Mouse (Mus musculus): ENCODE data around the gene Phlda2. TPM values are rescaled to one million over a fixed set of nuclear protein-coding genes. Genes with fewer than 3 reads are reported as not detected.
A peak's percentile ranks its signal among the peaks of the same experiment; 100 is the strongest.

The Phlda2 gene
- polyA plus RNA-seq, 1 experiment from 2014 or later, result 7.3 TPM

DNA sequence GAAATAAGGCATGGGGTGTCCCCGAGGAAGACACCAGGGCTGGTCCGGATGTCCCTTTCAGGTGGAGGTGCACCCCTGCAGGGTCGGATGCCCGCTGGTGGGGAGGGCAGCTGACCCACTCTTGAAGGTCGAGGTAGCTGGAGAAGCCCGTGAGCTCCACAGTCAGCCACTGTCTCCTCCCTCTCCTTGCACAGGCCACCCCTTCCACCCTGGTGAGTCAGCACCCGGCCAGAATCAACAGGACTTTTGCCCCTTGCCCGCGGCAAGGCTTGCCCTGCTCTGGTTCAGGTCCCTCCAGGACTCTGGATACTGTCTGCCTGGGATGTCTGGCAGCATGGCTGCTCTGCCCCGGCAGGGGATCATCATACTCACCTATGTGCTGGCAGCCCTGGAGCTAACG lies 27.1 kb downstream of the Phlda2 start:
- H3K9me3 ChIP-seq, result no peaks in the 10 kb centered on the region
- no peaks in the 10 kb centered on the region for H3K4me1 ChIP-seq
- 76% methylated on average over 11 of the region's 11 CpGs for WGBS
- no peak overlapping the region for H3K27ac ChIP-seq
- no peak overlapping the region for H3K4me2 ChIP-seq (replicated peaks)
- no peaks in the 10 kb centered on the region for H3K36me3 ChIP-seq
- ATAC-seq (ENCODE audit: insufficient number of reproducible peaks, insufficient read depth, low FRiP score, low TSS enrichment), result no peak
- H3K4me3 ChIP-seq, result no peak overlapping the region
- H3K9ac ChIP-seq, result no peak overlapping the region
- H3K27me3 ChIP-seq, result 0 out of 2 replicates have a peak, but pooled peaks cover 3% of the 10 kb centered on the region

GRCm38 (mm10) chr7:143474811-143475210 lies 28.1 kb downstream of the Phlda2 start:
- Histone ChIP-seq H3K9ac (no peak overlapping the region), H3K27ac (no peak overlapping the region), H3K9me3 (no peaks in the 10 kb centered on the region), H3K4me2 (replicated peaks) (no peak overlapping the region), H3K27me3 (0 out of 2 replicates have a peak, but pooled peaks cover 3% of the 10 kb centered on the region), H3K36me3 (no peaks in the 10 kb centered on the region), H3K4me1 (no peaks in the 10 kb centered on the region), H3K4me3 (no peak overlapping the region)
- 30% methylated on average over 10 of the region's 10 CpGs for WGBS
- ATAC-seq (ENCODE audit: insufficient number of reproducible peaks, insufficient read depth, low FRiP score, low TSS enrichment), result no peak

GRCm38 (mm10) chr7:143473347-143474101 lies 29.4 kb downstream of the Phlda2 start, which contains the start of gene Slc22a18:
Slc22a18 (plus strand) TSS chr7:143473736.
- Histone ChIP-seq H3K4me1 (no peaks in the 10 kb centered on the region), H3K9me3 (no peaks in the 10 kb centered on the region), H3K4me2 (replicated peaks) (peak within 1 kb of the TSS; percentile 23; the same call in 1 of the 2 replicates), H3K36me3 (no peaks in the 10 kb centered on the region), H3K27me3 (0 out of 2 replicates have a peak, but pooled peaks cover 3% of the 10 kb centered on the region), H3K27ac (no peak within 1 kb of the TSS), H3K9ac (no peak within 1 kb of the TSS), H3K4me3 (no peak within 1 kb of the TSS)
- WGBS, result 36% methylated on average over 4 of the region's 4 CpGs
- no peak for ATAC-seq (ENCODE audit: insufficient number of reproducible peaks, insufficient read depth, low FRiP score, low TSS enrichment)

GRCm38 (mm10) chr7:143469946-143470345 lies 33.0 kb downstream of the Phlda2 start:
- WGBS, result 19% methylated on average over 8 of the region's 8 CpGs
- no peak overlapping the region for H3K27ac ChIP-seq
- H3K4me1 ChIP-seq, result peaks cover 20% of the 10 kb centered on the region
- H3K4me3 ChIP-seq, result no peak overlapping the region
- H3K9ac ChIP-seq, result no peak overlapping the region
- H3K9me3 ChIP-seq, result no peaks in the 10 kb centered on the region
- H3K27me3 ChIP-seq, result 0 out of 2 replicates have a peak, but pooled peaks cover 3% of the 10 kb centered on the region
- no peaks in the 10 kb centered on the region for H3K36me3 ChIP-seq
- ATAC-seq (ENCODE audit: insufficient number of reproducible peaks, insufficient read depth, low FRiP score, low TSS enrichment), result no peak
- no peak overlapping the region for H3K4me2 ChIP-seq (replicated peaks)

DNA sequence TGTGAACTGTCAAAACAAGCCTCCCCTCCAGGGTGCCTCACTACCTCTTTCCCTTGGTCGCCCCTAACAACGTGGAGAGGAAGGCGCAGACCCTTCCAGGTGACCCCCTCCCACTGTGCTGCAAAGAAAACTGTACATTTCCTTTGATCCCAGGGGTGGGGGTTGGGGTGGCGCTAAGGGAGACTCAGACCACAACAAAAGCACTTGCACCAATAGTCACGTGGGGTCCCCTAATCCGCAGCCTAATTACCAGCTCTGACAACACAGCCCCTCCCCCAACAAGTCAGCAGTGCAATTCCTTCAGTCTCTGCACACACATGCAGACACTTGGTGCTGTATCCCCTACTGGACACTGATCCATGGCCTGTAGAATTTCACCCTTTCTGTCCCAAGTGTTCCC lies 35.2 kb downstream of the Phlda2 start:
- H3K9me3 ChIP-seq, result no peaks in the 10 kb centered on the region
- ATAC-seq (ENCODE audit: insufficient number of reproducible peaks, insufficient read depth, low FRiP score, low TSS enrichment), result no peak
- peaks cover 29% of the 10 kb centered on the region for H3K4me1 ChIP-seq
- 0 out of 2 replicates have a peak overlapping the region, but pooled peaks have one; percentile 7 for H3K27ac ChIP-seq
- WGBS, result 13% methylated on average over 6 of the region's 6 CpGs
- H3K4me2 ChIP-seq (replicated peaks), result no peak overlapping the region
- H3K36me3 ChIP-seq, result no peaks in the 10 kb centered on the region
- H3K27me3 ChIP-seq, result no peaks in the 10 kb centered on the region
- no peak overlapping the region for H3K4me3 ChIP-seq
- no peak overlapping the region for H3K9ac ChIP-seq

- no peak overlapping the region; the same call in 1 of the 2 replicates for H3K4me2 ChIP-seq (replicated peaks)
- H3K27me3 ChIP-seq, result no peaks in the 10 kb centered on the region
- 33% methylated on average over 14 of the region's 14 CpGs for WGBS
- H3K27ac ChIP-seq, result peak overlapping the region; percentile 80; the same call in 1 of the 2 replicates
- no peak for ATAC-seq (ENCODE audit: insufficient number of reproducible peaks, insufficient read depth, low FRiP score, low TSS enrichment)
- H3K9me3 ChIP-seq, result peaks cover under 1% of the 10 kb centered on the region; the same call in 1 of the 2 replicates
- no peak overlapping the region for H3K9ac ChIP-seq
- peaks cover 35% of the 10 kb centered on the region for H3K4me1 ChIP-seq
- H3K36me3 ChIP-seq, result no peaks in the 10 kb centered on the region
- no peak overlapping the region for H3K4me3 ChIP-seq
Measured at GRCm38 (mm10) chr7:143466099-143466677, 36.8 kb downstream of the Phlda2 start.

DNA sequence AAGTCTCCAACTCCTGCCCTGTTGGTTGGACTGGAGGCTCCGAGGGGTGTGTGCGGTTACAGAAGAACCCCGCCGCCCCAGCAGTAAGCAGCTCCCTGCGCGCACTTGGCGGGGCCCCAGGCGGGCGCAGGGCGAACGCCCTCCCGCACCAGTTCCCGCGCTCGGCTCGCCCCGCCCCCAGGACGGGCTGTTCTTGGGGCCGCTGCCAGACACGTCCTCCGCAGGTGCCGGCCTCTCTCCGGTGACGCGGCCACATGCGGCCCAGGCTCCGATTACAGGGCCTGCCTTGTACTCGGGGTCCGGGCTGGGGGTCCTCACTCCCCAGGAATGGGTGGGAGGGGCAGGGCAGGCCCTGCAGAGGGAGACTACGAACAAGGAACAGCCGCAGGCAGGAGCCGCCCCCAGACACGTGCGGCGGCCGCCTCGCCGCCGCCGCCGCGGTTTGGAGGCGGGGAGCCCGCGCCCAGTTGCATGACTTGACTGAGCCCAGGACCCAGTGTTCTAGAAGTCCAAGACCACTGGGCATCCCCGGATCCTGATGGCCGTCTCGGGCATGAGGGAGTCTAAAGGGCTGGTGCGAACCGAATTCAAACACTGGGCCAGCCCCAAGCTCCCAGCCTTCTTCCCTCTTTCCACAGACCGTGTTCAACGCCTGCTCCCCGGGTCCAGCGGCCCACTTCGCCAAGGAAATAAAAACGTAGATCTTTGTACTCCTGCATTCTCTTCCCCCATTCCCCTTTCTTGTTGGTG lies 38.0 kb downstream of the Phlda2 start:
- peak overlapping the region; percentile 31 for H3K9ac ChIP-seq
- H3K27me3 ChIP-seq, result no peaks in the 10 kb centered on the region
- peak overlapping the region; percentile 17 for H3K4me3 ChIP-seq
- H3K36me3 ChIP-seq, result no peaks in the 10 kb centered on the region
- WGBS, result 20% methylated on average over 56 of the region's 56 CpGs
- ATAC-seq (ENCODE audit: insufficient number of reproducible peaks, insufficient read depth, low FRiP score, low TSS enrichment), result peak; percentile 31
- H3K27ac ChIP-seq, result peak overlapping the region; percentile 80
- peaks cover 12% of the 10 kb centered on the region for H3K9me3 ChIP-seq
- peaks cover 35% of the 10 kb centered on the region for H3K4me1 ChIP-seq
- peak overlapping the region; percentile 44 for H3K4me2 ChIP-seq (replicated peaks)

DNA sequence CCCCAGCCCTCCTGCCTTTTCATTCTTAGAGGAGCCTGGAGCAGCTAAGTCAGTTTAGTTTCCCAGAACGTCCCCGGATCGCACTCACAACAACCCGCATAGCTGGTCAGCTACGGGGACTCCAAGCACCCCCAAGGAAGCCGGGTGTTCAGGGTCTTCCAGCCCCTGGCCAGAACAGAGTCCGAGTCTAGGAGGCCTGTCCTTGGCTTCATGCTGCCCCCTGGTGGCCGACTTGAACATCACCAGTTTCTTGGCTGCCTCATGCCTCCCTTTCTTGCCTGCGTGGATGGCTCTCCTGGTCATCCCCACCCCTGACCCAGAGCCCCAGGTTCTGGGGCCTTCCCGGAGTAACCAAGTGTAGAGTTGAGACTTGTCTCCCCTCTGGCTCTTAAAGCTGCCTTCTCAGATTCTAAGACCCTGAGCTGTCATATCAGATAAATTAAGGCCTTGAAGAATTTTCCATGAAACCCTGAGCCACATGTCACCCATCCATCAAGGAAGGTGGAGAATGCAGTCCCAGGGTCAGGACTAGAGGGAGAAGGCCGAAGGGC lies 39.0 kb downstream of the Phlda2 start:
- H3K4me1 ChIP-seq, result peaks cover 35% of the 10 kb centered on the region
- no peak overlapping the region for H3K4me3 ChIP-seq
- 28% methylated on average over 11 of the region's 11 CpGs for WGBS
- H3K9me3 ChIP-seq, result peaks cover 23% of the 10 kb centered on the region
- peak overlapping the region; percentile 80 for H3K27ac ChIP-seq
- H3K36me3 ChIP-seq, result 0 out of 2 replicates have a peak, but pooled peaks cover 3% of the 10 kb centered on the region
- H3K9ac ChIP-seq, result 0 out of 2 replicates have a peak overlapping the region, but pooled peaks have one; percentile 3
- H3K4me2 ChIP-seq (replicated peaks), result peak overlapping the region; percentile 16; the same call in 1 of the 2 replicates
- no peaks in the 10 kb centered on the region for H3K27me3 ChIP-seq
- no peak for ATAC-seq (ENCODE audit: insufficient number of reproducible peaks, insufficient read depth, low FRiP score, low TSS enrichment)

DNA sequence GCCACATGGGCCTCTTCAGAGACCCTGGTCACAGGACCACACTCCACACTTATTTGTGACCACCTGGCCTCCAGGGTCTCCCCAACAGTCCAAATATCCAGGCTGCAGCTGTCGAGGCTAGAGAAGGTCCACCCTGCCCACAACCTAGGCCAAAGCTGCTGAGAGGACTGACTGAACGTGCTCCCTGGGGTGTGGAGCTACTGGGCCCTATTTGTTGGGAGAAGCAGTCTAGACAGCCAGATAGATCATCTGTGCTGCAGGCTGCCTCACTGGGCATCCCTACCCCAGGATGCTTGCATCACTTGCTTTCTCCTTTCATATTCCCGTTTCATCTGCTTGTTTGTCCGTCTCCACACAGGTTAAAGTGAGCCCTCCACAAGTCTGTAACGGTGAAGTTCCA lies 40.4 kb downstream of the Phlda2 start:
- Histone ChIP-seq H3K4me3 (no peak overlapping the region), H3K36me3 (0 out of 2 replicates have a peak, but pooled peaks cover 3% of the 10 kb centered on the region)

GRCm38 (mm10) chr7:143461920-143462319 lies 41.0 kb downstream of the Phlda2 start:
- WGBS, result 46% methylated on average over 11 of the region's 11 CpGs
- Histone ChIP-seq H3K27me3 (0 out of 2 replicates have a peak, but pooled peaks cover 1% of the 10 kb centered on the region), H3K4me3 (no peak overlapping the region)

More for the DNA sequence above, 40.4 kb downstream of the Phlda2 start:
- H3K27ac ChIP-seq, result no peak overlapping the region
- no peak overlapping the region for H3K4me2 ChIP-seq (replicated peaks)
- H3K9ac ChIP-seq, result no peak overlapping the region
- no peaks in the 10 kb centered on the region for H3K27me3 ChIP-seq
- no peak for ATAC-seq (ENCODE audit: insufficient number of reproducible peaks, insufficient read depth, low FRiP score, low TSS enrichment)
- H3K4me1 ChIP-seq, result peaks cover 26% of the 10 kb centered on the region
- peaks cover 26% of the 10 kb centered on the region for H3K9me3 ChIP-seq
- 75% methylated on average over 5 of the region's 5 CpGs for WGBS

More at GRCm38 (mm10) chr7:143461920-143462319, 41.0 kb downstream of the Phlda2 start:
- Histone ChIP-seq H3K27ac (peak overlapping the region; percentile 30), H3K9me3 (peaks cover 26% of the 10 kb centered on the region), H3K4me1 (peaks cover 20% of the 10 kb centered on the region), H3K36me3 (0 out of 2 replicates have a peak, but pooled peaks cover 3% of the 10 kb centered on the region), H3K4me2 (replicated peaks) (peak overlapping the region; percentile 35; the same call in 1 of the 2 replicates), H3K9ac (no peak overlapping the region)
- no peak for ATAC-seq (ENCODE audit: insufficient number of reproducible peaks, insufficient read depth, low FRiP score, low TSS enrichment)
